Mouse (Mus musculus): ENCODE data around the gene Ldhd. TPM values are rescaled to one million over a fixed set of nuclear protein-coding genes. Genes with fewer than 3 reads are reported as not detected.
A peak's percentile ranks its signal among the peaks of the same experiment; 100 is the strongest.

Gene Ldhd
- polyA plus RNA-seq, 1 experiment from 2014 or later, result 1.1 TPM

DNA sequence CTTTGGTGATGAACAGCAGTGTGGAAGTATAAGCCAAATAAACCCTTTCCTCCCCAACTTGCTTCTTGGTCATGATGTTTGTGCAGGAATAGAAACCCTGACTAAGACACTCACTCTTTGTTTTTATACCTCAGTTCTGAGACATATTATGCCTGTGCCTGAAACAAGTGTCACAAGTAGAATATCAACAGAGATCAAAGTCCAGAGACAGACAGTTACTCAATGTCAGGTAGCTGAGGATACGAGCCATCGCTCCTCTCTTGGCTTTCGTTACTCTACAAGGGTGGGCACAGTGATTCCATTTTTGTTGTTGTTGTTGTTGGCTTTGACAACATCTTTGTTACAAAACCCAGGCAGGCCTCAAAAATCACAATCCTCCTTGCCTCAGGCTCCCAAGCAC is 2.8 kb upstream of the Ldhd start:
- H3K4me3 ChIP-seq (ENCODE audit: low read length), result no peak overlapping the region
- H3K4me1 ChIP-seq (replicated peaks; ENCODE audit: control insufficient read depth, insufficient read depth, low read length), result peaks cover 3% of the 10 kb centered on the region; the same call in 1 of the 2 replicates
- no peaks in the 10 kb centered on the region for H3K27me3 ChIP-seq (ENCODE audit: control insufficient read depth, insufficient read depth, low read depth, low read length)
- no peaks in the 10 kb centered on the region for H3K9me3 ChIP-seq (ENCODE audit: control insufficient read depth, low read length)
- WGBS, result 85% methylated on average over 3 of the region's 3 CpGs
- H3K27ac ChIP-seq (ENCODE audit: low read length), result no peak overlapping the region
- H3K9ac ChIP-seq (ENCODE audit: low read length), result no peak overlapping the region
- no peak for ATAC-seq (ENCODE audit: low read depth)
- no peaks in the 10 kb centered on the region for H3K36me3 ChIP-seq (ENCODE audit: control insufficient read depth, insufficient read depth, low read length)
- H3K4me2 ChIP-seq (ENCODE audit: low read depth, low read length), result no peak overlapping the region

- 91% methylated on average over 8 of the region's 8 CpGs for WGBS
- Histone ChIP-seq H3K27me3 (ENCODE audit: control insufficient read depth, insufficient read depth, low read depth, low read length) (no peaks in the 10 kb centered on the region), H3K9ac (ENCODE audit: low read length) (no peak overlapping the region), H3K36me3 (ENCODE audit: control insufficient read depth, insufficient read depth, low read length) (no peaks in the 10 kb centered on the region), H3K4me1 (replicated peaks; ENCODE audit: control insufficient read depth, insufficient read depth, low read length) (peaks cover 3% of the 10 kb centered on the region; the same call in 1 of the 2 replicates), H3K4me3 (ENCODE audit: low read length) (no peak overlapping the region), H3K27ac (ENCODE audit: low read length) (no peak overlapping the region), H3K4me2 (ENCODE audit: low read depth, low read length) (no peak overlapping the region), H3K9me3 (ENCODE audit: control insufficient read depth, low read length) (no peaks in the 10 kb centered on the region)
- no peak for ATAC-seq (ENCODE audit: low read depth)
Observed at GRCm38 (mm10) chr8:111631589-111631988, 1.4 kb upstream of the Ldhd start.

- Histone ChIP-seq H3K27me3 (ENCODE audit: control insufficient read depth, insufficient read depth, low read depth, low read length) (no peaks in the 10 kb centered on the region), H3K9me3 (ENCODE audit: control insufficient read depth, low read length) (no peaks in the 10 kb centered on the region), H3K4me1 (replicated peaks; ENCODE audit: control insufficient read depth, insufficient read depth, low read length) (peaks cover 10% of the 10 kb centered on the region), H3K4me3 (ENCODE audit: low read length) (no peak overlapping the region), H3K4me2 (ENCODE audit: low read depth, low read length) (no peak overlapping the region), H3K27ac (ENCODE audit: low read length) (no peak overlapping the region), H3K9ac (ENCODE audit: low read length) (no peak overlapping the region), H3K36me3 (ENCODE audit: control insufficient read depth, insufficient read depth, low read length) (no peaks in the 10 kb centered on the region)
- WGBS, result 83% methylated on average over 19 of the region's 19 CpGs
- no peak for ATAC-seq (ENCODE audit: low read depth)
Observed at GRCm38 (mm10) chr8:111628894-111629501, 1.2 kb downstream of the Ldhd start.

- Histone ChIP-seq H3K27ac (ENCODE audit: low read length) (no peak overlapping the region), H3K9me3 (ENCODE audit: control insufficient read depth, low read length) (no peaks in the 10 kb centered on the region), H3K9ac (ENCODE audit: low read length) (no peak overlapping the region), H3K4me2 (ENCODE audit: low read depth, low read length) (no peak overlapping the region), H3K4me1 (replicated peaks; ENCODE audit: control insufficient read depth, insufficient read depth, low read length) (peaks cover 10% of the 10 kb centered on the region), H3K4me3 (ENCODE audit: low read length) (no peak overlapping the region), H3K36me3 (ENCODE audit: control insufficient read depth, insufficient read depth, low read length) (no peaks in the 10 kb centered on the region), H3K27me3 (ENCODE audit: control insufficient read depth, insufficient read depth, low read depth, low read length) (no peaks in the 10 kb centered on the region)
- WGBS, result 92% methylated on average over 12 of the region's 12 CpGs
- ATAC-seq (ENCODE audit: low read depth), result no peak
Observed at GRCm38 (mm10) chr8:111628401-111628800, 1.8 kb downstream of the Ldhd start.

- Histone ChIP-seq H3K9me3 (ENCODE audit: control insufficient read depth, low read length) (no peaks in the 10 kb centered on the region), H3K27me3 (ENCODE audit: control insufficient read depth, insufficient read depth, low read depth, low read length) (no peaks in the 10 kb centered on the region), H3K4me1 (replicated peaks; ENCODE audit: control insufficient read depth, insufficient read depth, low read length) (peaks cover 10% of the 10 kb centered on the region), H3K27ac (ENCODE audit: low read length) (no peak overlapping the region), H3K4me2 (ENCODE audit: low read depth, low read length) (no peak overlapping the region), H3K9ac (ENCODE audit: low read length) (no peak overlapping the region), H3K36me3 (ENCODE audit: control insufficient read depth, insufficient read depth, low read length) (no peaks in the 10 kb centered on the region), H3K4me3 (ENCODE audit: low read length) (no peak overlapping the region)
- WGBS, result 93% methylated on average over 9 of the region's 9 CpGs
- ATAC-seq (ENCODE audit: low read depth), result no peak
Observed at GRCm38 (mm10) chr8:111627923-111628322, 2.3 kb downstream of the Ldhd start.

DNA sequence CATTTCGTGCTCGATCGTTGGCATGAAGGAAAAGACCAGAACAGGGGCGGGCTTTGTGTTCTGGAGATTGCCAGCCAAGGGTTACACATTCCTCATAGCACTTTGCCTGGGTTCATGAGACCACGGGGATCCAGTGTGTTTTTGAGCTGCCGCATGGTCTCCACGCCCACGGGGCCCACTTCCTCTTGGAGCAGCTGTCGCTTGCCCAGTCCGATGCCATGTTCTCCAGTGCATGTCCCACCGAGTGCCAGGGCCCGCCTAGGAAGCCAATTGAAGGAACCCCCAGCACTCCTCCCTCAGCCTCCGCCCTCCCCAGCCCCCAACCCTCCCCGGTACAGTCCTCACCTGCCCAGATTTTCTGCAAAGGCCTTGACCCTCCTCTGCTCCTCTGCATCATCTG is 3.2 kb downstream of the Ldhd start:
- no peak overlapping the region for H3K27ac ChIP-seq (ENCODE audit: low read length)
- no peaks in the 10 kb centered on the region for H3K9me3 ChIP-seq (ENCODE audit: control insufficient read depth, low read length)
- H3K27me3 ChIP-seq (ENCODE audit: control insufficient read depth, insufficient read depth, low read depth, low read length), result no peaks in the 10 kb centered on the region
- H3K4me1 ChIP-seq (replicated peaks; ENCODE audit: control insufficient read depth, insufficient read depth, low read length), result peaks cover 10% of the 10 kb centered on the region
- peaks cover 3% of the 10 kb centered on the region; the same call in 1 of the 2 replicates for H3K36me3 ChIP-seq (ENCODE audit: control insufficient read depth, insufficient read depth, low read length)
- WGBS, result 83% methylated on average over 14 of the region's 14 CpGs
- no peak for ATAC-seq (ENCODE audit: low read depth)
- no peak overlapping the region for H3K4me2 ChIP-seq (ENCODE audit: low read depth, low read length)
- no peak overlapping the region for H3K4me3 ChIP-seq (ENCODE audit: low read length)
- no peak overlapping the region for H3K9ac ChIP-seq (ENCODE audit: low read length)

DNA sequence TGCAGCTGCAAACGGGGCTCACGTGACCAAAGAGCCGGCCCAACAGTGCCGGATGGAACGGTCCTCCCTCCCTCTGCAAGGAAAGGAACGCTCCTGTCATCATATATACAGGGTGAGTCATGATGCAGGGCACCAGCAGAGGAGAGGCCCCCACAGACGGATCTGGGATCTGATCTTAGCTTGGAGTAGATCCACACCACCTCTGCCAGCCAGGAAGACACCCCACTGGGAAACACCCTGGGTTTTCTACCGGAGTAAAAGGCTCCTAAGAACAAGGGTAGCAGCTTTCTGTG is 3.7 kb downstream of the Ldhd start:
- Histone ChIP-seq H3K9ac (ENCODE audit: low read length) (no peak overlapping the region), H3K36me3 (ENCODE audit: control insufficient read depth, insufficient read depth, low read length) (peaks cover 3% of the 10 kb centered on the region; the same call in 1 of the 2 replicates), H3K4me3 (ENCODE audit: low read length) (no peak overlapping the region), H3K4me1 (replicated peaks; ENCODE audit: control insufficient read depth, insufficient read depth, low read length) (peaks cover 10% of the 10 kb centered on the region), H3K4me2 (ENCODE audit: low read depth, low read length) (no peak overlapping the region), H3K27me3 (ENCODE audit: control insufficient read depth, insufficient read depth, low read depth, low read length) (no peaks in the 10 kb centered on the region), H3K27ac (ENCODE audit: low read length) (no peak overlapping the region), H3K9me3 (ENCODE audit: control insufficient read depth, low read length) (no peaks in the 10 kb centered on the region)
- no peak for ATAC-seq (ENCODE audit: low read depth)
- WGBS, result 52% methylated on average over 8 of the region's 8 CpGs

GRCm38 (mm10) chr8:111625694-111626527 is 4.3 kb downstream of the Ldhd start:
- no peak overlapping the region for H3K27ac ChIP-seq (ENCODE audit: low read length)
- WGBS, result 20% methylated on average over 6 of the region's 6 CpGs
- H3K36me3 ChIP-seq (ENCODE audit: control insufficient read depth, insufficient read depth, low read length), result peaks cover 3% of the 10 kb centered on the region; the same call in 1 of the 2 replicates
- no peaks in the 10 kb centered on the region for H3K27me3 ChIP-seq (ENCODE audit: control insufficient read depth, insufficient read depth, low read depth, low read length)
- no peak overlapping the region for H3K4me3 ChIP-seq (ENCODE audit: low read length)
- ATAC-seq (ENCODE audit: low read depth), result no peak
- H3K9me3 ChIP-seq (ENCODE audit: control insufficient read depth, low read length), result no peaks in the 10 kb centered on the region
- H3K4me2 ChIP-seq (ENCODE audit: low read depth, low read length), result no peak overlapping the region
- no peak overlapping the region for H3K9ac ChIP-seq (ENCODE audit: low read length)
- peaks cover 10% of the 10 kb centered on the region for H3K4me1 ChIP-seq (replicated peaks; ENCODE audit: control insufficient read depth, insufficient read depth, low read length)

GRCm38 (mm10) chr8:111624853-111625221 is 5.3 kb downstream of the Ldhd start:
- H3K36me3 ChIP-seq (ENCODE audit: control insufficient read depth, insufficient read depth, low read length), result peaks cover 3% of the 10 kb centered on the region; the same call in 1 of the 2 replicates
- H3K27ac ChIP-seq (ENCODE audit: low read length), result peak overlapping the region; percentile 38
- H3K4me3 ChIP-seq (ENCODE audit: low read length), result no peak overlapping the region
- H3K27me3 ChIP-seq (ENCODE audit: control insufficient read depth, insufficient read depth, low read depth, low read length), result no peaks in the 10 kb centered on the region
- no peak overlapping the region for H3K9ac ChIP-seq (ENCODE audit: low read length)
- no peaks in the 10 kb centered on the region for H3K9me3 ChIP-seq (ENCODE audit: control insufficient read depth, low read length)
- WGBS, result 93% methylated on average over 10 of the region's 10 CpGs
- no peak for ATAC-seq (ENCODE audit: low read depth)
- peaks cover 8% of the 10 kb centered on the region for H3K4me1 ChIP-seq (replicated peaks; ENCODE audit: control insufficient read depth, insufficient read depth, low read length)
- H3K4me2 ChIP-seq (ENCODE audit: low read depth, low read length), result no peak overlapping the region
